Comparison of ENCODE assay signal across 19 mouse cellular contexts in genomic region chrX:70184427-70185090, GRCm38 (mm10).
DNase-seq lines count a peak whose midpoint lies in the region; ATAC-seq and TF ChIP-seq lines count a peak whose summit lies in the region.
"Had no signal": no experiment of that assay in that cellular context is flagged by ENCODE, and none has a peak within 500 bp of the region (broad histone marks: within the 10 kb centered on the region; RNA-seq: fewer than 3 reads in every experiment).

No protein-coding gene starts in this region.

- in situ Hi-C loops in Patski (cut with MboI; ENCODE audit: low pct_unique_long_range_greater_than_20kb): no loop called here

- no peak overlapping the region for H3K4me2 ChIP-seq in kidney, embryonic 15.5 days
- H3K4me2 ChIP-seq: forebrain, embryonic 13.5 days; hindbrain, embryonic 15.5 days; liver, embryonic 11.5 days; neural tube, embryonic 15.5 days; stomach, embryonic 15.5 days had no signal

- TF ChIP-seq CTCF in Patski (IDR thresholded peaks at IDR 0.05): no peak

- ATAC-seq in Patski: peak; percentile 85
- 0 out of 2 replicates have a peak, but pooled peaks have one; percentile 29 for ATAC-seq in kidney, embryonic 15.5 days (replicated peaks; ENCODE audit: low FRiP score)
- ATAC-seq: forebrain, embryonic 13.5 days; intestine, embryonic 16.5 days had no signal

- H3K36me3 ChIP-seq in kidney, embryonic 15.5 days: no peaks in the 10 kb centered on the region
- H3K36me3 ChIP-seq: heart, embryonic 10.5 days; hindbrain, embryonic 15.5 days; neural tube, embryonic 15.5 days; stomach, embryonic 15.5 days had no signal

- no peak overlapping the region for H3K27ac ChIP-seq in kidney, embryonic 15.5 days
- H3K27ac ChIP-seq: forebrain, embryonic 13.5 days; heart, embryonic 10.5 days; hindbrain, embryonic 15.5 days; neural tube, embryonic 15.5 days; stomach, embryonic 15.5 days had no signal

- no peak overlapping the region for H3K4me3 ChIP-seq in kidney, embryonic 15.5 days (replicated peaks)
- H3K4me3 ChIP-seq: forebrain, embryonic 13.5 days; heart, embryonic 10.5 days; hindbrain, embryonic 15.5 days; myocyte; neural tube, embryonic 15.5 days; stomach, embryonic 15.5 days had no signal

- no peak overlapping the region for H3K9ac ChIP-seq in kidney, embryonic 15.5 days
- H3K9ac ChIP-seq: forebrain, embryonic 13.5 days; hindbrain, embryonic 15.5 days; neural tube, embryonic 15.5 days; stomach, embryonic 15.5 days had no signal

- POLR2A ChIA-PET in Patski (lab: Charles Lee): no interaction called here

- no peaks in the 10 kb centered on the region for H3K27me3 ChIP-seq in Patski
- no peaks in the 10 kb centered on the region for H3K27me3 ChIP-seq in kidney, embryonic 15.5 days
- H3K27me3 ChIP-seq: forebrain, embryonic 13.5 days; hindbrain, embryonic 15.5 days; neural tube, embryonic 15.5 days; stomach, embryonic 15.5 days had no signal

- no peaks in the 10 kb centered on the region for H3K4me1 ChIP-seq in kidney, embryonic 15.5 days
- H3K4me1 ChIP-seq: forebrain, embryonic 13.5 days; heart, embryonic 10.5 days; hindbrain, embryonic 15.5 days; neural tube, embryonic 15.5 days; stomach, embryonic 15.5 days had no signal

- no peaks in the 10 kb centered on the region for H3K9me3 ChIP-seq in kidney, embryonic 15.5 days (replicated peaks)
- H3K9me3 ChIP-seq: forebrain, embryonic 13.5 days; heart, embryonic 10.5 days; hindbrain, embryonic 15.5 days; neural tube, embryonic 15.5 days; stomach, embryonic 15.5 days had no signal

- CTCF ChIA-PET in Patski (lab: Charles Lee): no interaction called here

- peak; percentile 4 to 38 for DNase-seq in kidney, adult 8-10 months
- DNase-seq in kidney, postnatal 4 days: no peak
- no peak for DNase-seq in Patski (ENCODE audit: low read depth, low spot score)
- peak; percentile 12 for DNase-seq in lung, postnatal 36 days
- no peak for DNase-seq in left cerebral cortex, adult 8-10 months (ENCODE audit: low spot score in 2 of 2)
- no peak for DNase-seq in spleen, postnatal 10 days (ENCODE audit: low spot score in 2 of 2)
- no peak for DNase-seq in right cerebral cortex, adult 2 months (ENCODE audit: low spot score in 2 of 2)
- DNase-seq: cerebellum, postnatal 14 days; layer of hippocampus, adult 9-11 months; midbrain, embryonic 14.5 days had no signal

- WGBS in kidney, embryonic 15.5 days: 65% methylated on average over 1 of the region's 1 CpGs

Comparison
In these comparisons a context has a peak if more than half of its experiments do, and no peak if none do; other contexts are left out.
1. DNase-seq: peak in kidney, adult 8-10 months (2 of 2) and lung, postnatal 36 days (single experiment); none in kidney, postnatal 4 days (0 of 2), Patski (single experiment), left cerebral cortex, adult 8-10 months (0 of 2), spleen, postnatal 10 days (0 of 2) and right cerebral cortex, adult 2 months (0 of 2).